Mouse (Mus musculus) midbrain, postnatal 0 days (tissue): Measurements from ENCODE around the gene Ttc39a. TPM values are rescaled to one million over a fixed set of nuclear protein-coding genes. Genes with fewer than 3 reads are reported as not detected.

ENCODE experiments used
- ATAC-seq: fragments of 200-750 bp; cut with Nextera tagmentation; 2 replicates; pipeline ENCODE4 v1.8.0; 2017; ENCODE audit warnings: moderate number of reproducible peaks, mild to moderate bottlenecking, moderate TSS enrichment, moderate library complexity; ENCODE audit not compliant: low FRiP score
- DNase-seq: peaks from one replicate; pipeline ENCODE4 v3.0.0-alpha.2; 2015; ENCODE audit warnings: low spot score
- H3K27ac ChIP-seq: fragments of 300-500 bp; sonication (generic); 2 replicates; pipeline ENCODE4 v1.5.1; 2014; ENCODE audit warnings: low read depth, mild to moderate bottlenecking, low read length, mixed read lengths
- H3K27me3 ChIP-seq: fragments of 300-500 bp; sonication (generic); 2 replicates; pipeline ENCODE4 v1.6.1; 2014; ENCODE audit warnings: low read length, control low read depth, mixed read lengths; ENCODE audit not compliant: insufficient read depth
- H3K36me3 ChIP-seq: fragments of 300-500 bp; sonication (generic); 2 replicates; pipeline ENCODE4 v1.6.1; 2014; ENCODE audit warnings: low read length, control low read depth, mixed read lengths; ENCODE audit not compliant: insufficient read depth
- H3K4me1 ChIP-seq: fragments of 300-500 bp; sonication (generic); 2 replicates; pipeline ENCODE4 v1.6.1; 2014; ENCODE audit warnings: mild to moderate bottlenecking, control low read depth, antibody characterized with exemption, low read length, mixed read lengths; ENCODE audit not compliant: insufficient read depth
- H3K4me2 ChIP-seq: fragments of 300-500 bp; sonication (generic); 2 replicates; pipeline ENCODE4 v1.6.1; 2014; ENCODE audit warnings: low read depth, mild to moderate bottlenecking, low read length, mixed read lengths; ENCODE audit not compliant: poor library complexity, severe bottlenecking
- H3K4me3 ChIP-seq: fragments of 300-500 bp; sonication (generic); 2 replicates; pipeline ENCODE4 v1.5.1; 2014; ENCODE audit warnings: low read depth, mild to moderate bottlenecking, low read length, moderate library complexity
- H3K9ac ChIP-seq: fragments of 300-500 bp; sonication (generic); replicated peaks from 2 replicates; pipeline ENCODE4 v1.6.1; 2014; ENCODE audit warnings: mild to moderate bottlenecking, low read length, moderate library complexity, mixed read lengths; ENCODE audit not compliant: poor library complexity, severe bottlenecking
- H3K9me3 ChIP-seq: fragments of 300-500 bp; sonication (generic); 2 replicates; pipeline ENCODE4 v1.6.1; 2016; ENCODE audit warnings: low read length, control low read depth
- CTCF ChIP-seq: IDR thresholded peaks from 2 replicates; pipeline ENCODE4 v1.5.1; 2016; ENCODE audit warnings: antibody characterized with exemption, mild to moderate bottlenecking
- whole genome bisulfite sequencing: fragments of 180-500 bp; shearing (Covaris S2); extraction: QIAGEN DNeasy Blood & Tissue Kit; methylation state at CpG from one replicate; pipeline ENCODE4 v1.1.7; 2014; 5-methylcytosine and 5-hydroxymethylcytosine counted together
- polyA plus RNA-seq: library from polyadenylated mRNA; unstranded; fragments of >200 nt; fragmentation: Nextera tagmentation; extraction: Ambion mirVana; gene quantifications from 2 replicates; pipeline ENCODE4 v1.2.1, GENCODE M21; 2015
- total RNA-seq: library from RNA; depleted of rRNA; stranded (reverse); fragments of >200 nt; gene quantifications from 2 replicates; pipeline ENCODE4 v1.2.3, GENCODE M21; 2014

Gene Ttc39a
- total and polyA plus RNA-seq, 2 experiments from 2014 or later, result 3.2 to 4.7 TPM

- 92% methylated on average over 3 of the region's 3 CpGs for WGBS
- no peaks in the 10 kb centered on the region for H3K27me3 ChIP-seq
- no peak overlapping the region for H3K27ac ChIP-seq
- no peak overlapping the region for H3K9ac ChIP-seq
- no peak overlapping the region for H3K4me2 ChIP-seq
- no peaks in the 10 kb centered on the region for H3K36me3 ChIP-seq
- DNase-seq (no peak), ATAC-seq (no peak)
- no peaks in the 10 kb centered on the region for H3K9me3 ChIP-seq
- H3K4me1 ChIP-seq, result no peaks in the 10 kb centered on the region; the same call in 1 of the 2 replicates
- no peak for TF ChIP-seq CTCF
- H3K4me3 ChIP-seq, result no peak overlapping the region
These were observed 66.1 kb downstream of the Ttc39a start for GRCm38 (mm10) chr4:109472566-109472965.

GRCm38 (mm10) chr4:109475078-109475477 lies 68.7 kb downstream of the Ttc39a start:
- peak overlapping the region; percentile 67 for H3K4me2 ChIP-seq
- H3K4me3 ChIP-seq, result peak overlapping the region; percentile 60
- no peaks in the 10 kb centered on the region for H3K27me3 ChIP-seq
- WGBS, result 28% methylated on average over 2 of the region's 2 CpGs
- DNase-seq, result no peak
- no peaks in the 10 kb centered on the region for H3K36me3 ChIP-seq
- H3K4me1 ChIP-seq, result no peaks in the 10 kb centered on the region; the same call in 1 of the 2 replicates
- H3K9me3 ChIP-seq, result no peaks in the 10 kb centered on the region
- ATAC-seq, result no peak
- no peak overlapping the region for H3K27ac ChIP-seq
- H3K9ac ChIP-seq, result peak overlapping the region; percentile 75
- no peak for TF ChIP-seq CTCF

- Histone ChIP-seq H3K9ac (peak overlapping the region; percentile 75), H3K36me3 (no peaks in the 10 kb centered on the region), H3K4me1 (no peaks in the 10 kb centered on the region; the same call in 1 of the 2 replicates), H3K27me3 (no peaks in the 10 kb centered on the region), H3K4me3 (peak overlapping the region; percentile 60), H3K9me3 (no peaks in the 10 kb centered on the region), H3K27ac (peak overlapping the region; percentile 80), H3K4me2 (peak overlapping the region; percentile 67)
- peak; percentile 30 for DNase-seq
- no peak for TF ChIP-seq CTCF
- peak; percentile 75 for ATAC-seq
- under 1% methylated on average over 43 of the region's 68 CpGs for WGBS
These were observed 69.4 kb downstream of the Ttc39a start for GRCm38 (mm10) chr4:109475577-109476553.

- ATAC-seq (peak; percentile 99), DNase-seq (peak; percentile 92)
- Histone ChIP-seq H3K4me3 (peak overlapping the region; percentile 60), H3K27ac (peak overlapping the region; percentile 80), H3K4me1 (no peaks in the 10 kb centered on the region; the same call in 1 of the 2 replicates), H3K4me2 (peak overlapping the region; percentile 67), H3K36me3 (no peaks in the 10 kb centered on the region), H3K9me3 (no peaks in the 10 kb centered on the region), H3K9ac (peak overlapping the region; percentile 75), H3K27me3 (no peaks in the 10 kb centered on the region)
- TF ChIP-seq CTCF, result peak; percentile 50
- under 1% methylated on average over 34 of the region's 39 CpGs for WGBS
These were observed 70.2 kb downstream of the Ttc39a start for GRCm38 (mm10) chr4:109476554-109477014.

GRCm38 (mm10) chr4:109477454-109477853 lies 71.0 kb downstream of the Ttc39a start:
- Histone ChIP-seq H3K4me2 (no peak overlapping the region), H3K4me3 (no peak overlapping the region), H3K27ac (no peak overlapping the region), H3K4me1 (no peaks in the 10 kb centered on the region; the same call in 1 of the 2 replicates), H3K9ac (no peak overlapping the region), H3K27me3 (no peaks in the 10 kb centered on the region), H3K36me3 (no peaks in the 10 kb centered on the region), H3K9me3 (no peaks in the 10 kb centered on the region)
- TF ChIP-seq CTCF, result no peak
- 98% methylated on average over 3 of the region's 3 CpGs for WGBS
- ATAC-seq (no peak), DNase-seq (no peak)

- H3K9me3 ChIP-seq, result no peaks in the 10 kb centered on the region
- H3K4me2 ChIP-seq, result no peak overlapping the region
- H3K27ac ChIP-seq, result no peak overlapping the region
- no peaks in the 10 kb centered on the region for H3K27me3 ChIP-seq
- no peak for TF ChIP-seq CTCF
- H3K9ac ChIP-seq, result no peak overlapping the region
- H3K36me3 ChIP-seq, result no peaks in the 10 kb centered on the region
- WGBS, result 92% methylated on average over 2 of the region's 2 CpGs
- H3K4me3 ChIP-seq, result no peak overlapping the region
- no peak for ATAC-seq
- H3K4me1 ChIP-seq, result no peaks in the 10 kb centered on the region
- DNase-seq, result no peak
These were observed 75.0 kb downstream of the Ttc39a start for GRCm38 (mm10) chr4:109481424-109481823.
